Mouse (Mus musculus) cerebellum, adult (tissue): ENCODE measurements at regions not wholly inside any gene's neighbourhood (a gene's known extent, or its start where the extent isn't known, plus 50 kb on each side); places are given as distances from the start of the nearest gene placed in this dataset.

ENCODE experiments used
- ATAC-seq: cut with Nextera tagmentation; 2 replicates; pipeline ENCODE4 v1.9.2; 2017; ENCODE audit warnings: mild to moderate bottlenecking, moderate library complexity, mixed read lengths; ENCODE audit not compliant: insufficient number of reproducible peaks, low FRiP score, low TSS enrichment

DNA sequence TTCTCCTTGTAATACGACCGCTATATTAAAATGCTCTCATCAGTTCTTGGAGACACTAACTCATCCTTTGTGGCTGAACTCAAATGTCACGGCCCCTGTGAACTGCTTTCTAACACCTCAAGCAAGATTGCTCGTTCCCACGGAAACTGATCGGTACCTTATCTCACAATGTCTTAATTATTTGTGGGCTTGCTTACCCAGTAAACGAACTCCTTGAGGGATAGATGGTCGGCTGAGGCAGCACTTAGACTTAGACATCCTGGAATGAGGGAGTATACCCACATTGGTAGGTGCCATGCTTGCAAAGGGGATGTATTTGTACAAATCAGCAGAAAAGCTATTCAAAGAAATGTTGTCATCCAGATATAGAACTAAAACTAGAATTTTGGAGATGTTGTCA, 92.9 kb upstream of the Rap1b start:
- no peak for ATAC-seq

DNA sequence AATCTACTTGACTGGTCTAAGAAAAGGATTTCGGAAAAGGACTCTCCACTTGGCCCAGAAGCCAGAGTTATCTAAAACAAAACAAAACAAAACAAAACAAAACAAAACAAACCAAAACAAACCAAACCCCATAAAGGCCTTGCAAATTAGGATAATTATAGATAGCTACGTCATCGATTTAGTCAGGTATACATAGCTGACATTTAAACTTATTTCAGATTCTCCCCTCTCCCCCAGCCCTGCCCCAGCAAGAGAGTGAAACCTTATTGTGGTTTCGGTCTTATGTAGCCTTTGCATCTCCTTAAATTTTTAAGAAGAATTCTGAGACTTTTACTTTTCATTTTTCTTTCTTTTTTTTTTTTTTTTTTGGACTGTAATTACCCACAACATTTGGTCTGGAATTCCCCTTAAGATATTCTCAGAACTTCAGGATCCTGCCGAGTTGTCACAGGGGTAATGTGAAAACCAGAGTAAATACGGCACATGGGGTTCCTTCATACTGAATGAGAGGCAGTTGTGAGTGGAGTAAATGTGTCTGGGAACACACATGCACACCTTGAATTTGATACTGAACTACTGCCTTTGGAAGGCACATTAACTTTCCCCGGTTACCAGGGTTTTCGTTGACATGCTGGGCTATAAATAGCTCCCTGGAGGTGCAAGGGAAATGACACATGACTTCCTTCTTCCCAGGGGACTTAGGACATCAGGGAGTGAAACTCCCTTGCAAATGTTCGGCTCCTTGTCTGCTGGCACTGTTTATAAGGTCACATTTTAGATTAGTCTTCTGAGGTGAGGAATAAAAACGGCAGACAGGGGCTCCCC, 94.8 kb upstream of the Rap1b start:
- ATAC-seq = no peak

DNA sequence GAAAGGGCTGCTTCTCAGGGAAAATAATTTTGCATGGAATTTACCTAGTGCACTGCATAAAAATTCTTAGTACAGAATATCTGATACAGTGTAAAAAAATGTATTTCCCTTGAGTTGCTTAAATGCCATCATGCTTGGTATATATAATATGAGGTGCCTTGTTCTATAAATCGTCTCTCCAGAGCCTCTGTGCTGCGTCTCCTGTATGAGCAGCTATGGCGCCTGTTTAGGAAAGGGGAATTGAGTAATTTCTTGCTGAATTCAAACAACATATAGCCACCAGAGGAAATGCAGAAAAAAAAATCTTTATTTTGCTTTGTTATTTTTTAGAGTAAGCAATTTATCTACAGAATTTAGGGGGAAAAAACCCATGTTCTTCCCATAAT, 95.4 kb upstream of the Rap1b start:
- no peak for ATAC-seq

DNA sequence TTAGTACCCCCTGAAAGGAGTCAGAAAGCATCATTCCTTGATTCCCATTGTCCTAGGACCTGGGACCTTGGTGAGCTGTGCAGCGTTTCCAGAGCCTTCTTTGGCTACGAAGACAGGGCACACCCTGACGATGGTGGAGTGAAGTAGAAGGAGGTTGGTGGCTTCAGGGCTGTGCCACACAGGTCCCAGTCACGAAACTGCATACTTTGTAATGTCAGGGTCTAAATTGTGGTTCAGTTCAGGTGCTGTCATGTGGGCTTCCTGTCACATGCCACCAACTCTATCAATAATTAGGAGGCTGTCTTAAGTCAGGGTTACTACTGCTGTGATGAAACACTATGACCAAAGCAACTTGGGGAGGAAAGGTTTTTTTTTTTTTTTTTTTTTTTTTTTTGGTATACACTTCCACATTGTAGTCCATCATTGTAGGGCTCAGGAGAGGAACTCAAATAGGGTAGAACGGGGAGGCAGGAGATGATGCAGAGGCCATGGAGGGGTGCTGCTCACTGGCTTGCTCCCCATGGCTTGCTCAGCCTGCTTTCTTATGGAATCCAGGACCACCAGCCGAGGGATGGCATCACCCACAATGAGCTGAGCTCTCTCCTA, 98.0 kb upstream of the Rap1b start:
- no peak for ATAC-seq

DNA sequence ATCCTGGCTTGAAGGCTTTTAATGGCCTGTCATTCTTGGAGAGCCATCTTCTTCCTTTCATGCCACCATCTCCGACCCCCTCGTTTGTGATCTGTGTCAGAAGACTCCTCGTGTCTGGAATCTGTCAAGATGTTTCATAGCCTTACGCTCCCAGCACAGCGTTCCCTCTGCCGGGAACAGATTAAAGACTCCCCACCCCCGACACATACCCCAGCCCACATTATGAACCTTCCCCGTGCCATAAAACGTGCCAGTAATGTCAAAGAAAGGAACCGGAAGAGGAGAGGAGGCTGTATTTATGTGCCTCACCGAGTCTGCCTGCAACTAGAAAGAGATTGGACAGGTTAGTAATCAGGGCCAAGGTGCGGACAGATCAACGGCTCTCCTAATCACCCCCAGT, 101.4 kb upstream of the Rap1b start:
- no peak for ATAC-seq

DNA sequence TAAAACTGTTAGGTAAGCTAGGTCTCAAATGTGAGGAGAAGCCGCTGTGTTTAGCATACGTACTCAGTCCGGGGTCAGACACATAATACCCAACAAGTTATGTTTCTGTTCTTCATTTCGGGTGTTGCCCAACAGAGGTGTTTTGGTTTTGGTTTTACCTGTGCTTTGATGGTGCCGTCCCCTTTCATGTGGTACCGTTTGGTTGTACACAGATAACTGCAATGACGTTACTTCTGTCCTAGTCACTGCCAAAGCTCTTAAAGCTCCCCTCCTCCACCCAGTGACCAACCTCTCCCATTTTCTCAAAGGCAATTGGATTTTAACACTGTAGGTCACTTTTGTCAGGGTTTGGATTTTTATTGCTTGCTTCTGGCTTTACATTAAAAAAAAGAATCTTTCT, 102.1 kb upstream of the Rap1b start:
- no peak for ATAC-seq

DNA sequence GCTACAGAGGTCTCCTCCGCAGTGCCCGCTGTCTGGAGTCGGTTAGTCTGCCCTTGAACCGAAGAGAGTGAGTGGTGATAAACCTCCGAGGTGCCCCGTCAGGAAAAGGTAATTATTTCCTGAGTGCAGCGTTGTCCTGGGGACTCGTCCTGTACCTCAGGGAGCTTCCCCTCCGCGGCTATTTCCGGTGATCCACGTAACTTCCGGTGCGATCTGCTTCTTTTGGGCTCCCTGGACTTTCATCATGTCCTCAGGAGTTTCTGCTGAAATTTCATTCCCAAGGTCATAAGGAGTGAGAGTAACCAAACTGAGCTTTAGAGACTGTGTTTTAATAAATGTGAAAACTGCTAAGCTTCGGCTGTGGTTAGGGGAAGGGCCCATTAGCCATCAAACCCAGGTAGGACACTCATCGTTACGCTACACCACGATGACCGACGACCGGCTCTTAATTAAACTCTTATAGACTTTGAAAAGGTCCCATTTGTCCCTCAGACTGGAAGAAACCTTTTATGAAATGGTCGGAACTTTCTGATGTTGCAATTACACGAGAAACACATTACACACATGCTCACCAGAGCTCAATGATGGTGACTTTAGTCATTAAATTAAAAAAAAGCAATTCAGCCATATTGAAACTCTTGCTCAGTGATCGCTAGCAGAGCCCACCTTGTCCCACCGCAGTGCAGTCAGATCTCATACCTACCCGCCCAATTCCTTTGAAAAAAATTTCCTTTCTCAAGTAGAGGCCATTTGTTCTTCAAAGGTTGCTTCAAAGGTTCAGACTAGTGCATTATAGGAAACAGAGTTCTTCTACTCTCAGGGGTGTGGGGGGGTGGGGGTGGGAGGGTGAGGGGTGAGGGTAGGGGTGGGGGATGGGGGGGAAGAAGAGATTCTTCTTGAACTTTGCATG, 106.5 kb upstream of the Rap1b start:
- ATAC-seq = no peak

DNA sequence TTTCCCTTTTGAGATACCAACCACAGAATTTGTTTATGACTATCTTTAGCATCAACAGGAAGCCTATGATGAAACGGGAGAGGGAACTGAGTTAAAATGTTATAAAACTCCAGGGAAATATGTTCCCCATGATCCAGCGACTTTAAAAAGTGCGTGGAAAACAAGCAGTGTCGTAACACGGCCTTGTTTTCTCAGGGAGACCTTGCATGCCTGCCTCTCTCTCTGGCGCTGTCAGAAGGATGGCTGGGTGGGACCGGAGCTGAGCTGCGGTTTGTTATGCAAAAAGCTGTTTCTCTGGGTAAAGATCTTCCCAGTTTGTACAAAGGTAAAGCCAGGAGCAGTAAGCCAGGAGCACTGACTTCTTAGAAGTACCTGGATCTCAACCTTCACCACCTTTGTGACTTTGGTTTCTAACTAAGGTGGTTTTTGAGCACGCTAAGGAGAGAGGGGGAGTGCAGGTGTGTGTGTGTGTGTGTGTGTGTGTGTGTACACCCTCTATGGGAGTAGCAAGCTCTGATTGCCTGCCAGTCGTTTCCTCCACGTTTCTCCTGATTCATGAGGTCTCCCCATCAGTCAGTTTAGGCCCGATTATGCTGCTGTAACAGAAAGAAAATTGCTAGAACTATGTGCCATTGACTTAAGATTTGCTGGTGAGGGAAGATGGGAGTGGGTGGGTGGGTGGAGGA, 107.3 kb upstream of the Rap1b start:
- ATAC-seq = no peak

DNA sequence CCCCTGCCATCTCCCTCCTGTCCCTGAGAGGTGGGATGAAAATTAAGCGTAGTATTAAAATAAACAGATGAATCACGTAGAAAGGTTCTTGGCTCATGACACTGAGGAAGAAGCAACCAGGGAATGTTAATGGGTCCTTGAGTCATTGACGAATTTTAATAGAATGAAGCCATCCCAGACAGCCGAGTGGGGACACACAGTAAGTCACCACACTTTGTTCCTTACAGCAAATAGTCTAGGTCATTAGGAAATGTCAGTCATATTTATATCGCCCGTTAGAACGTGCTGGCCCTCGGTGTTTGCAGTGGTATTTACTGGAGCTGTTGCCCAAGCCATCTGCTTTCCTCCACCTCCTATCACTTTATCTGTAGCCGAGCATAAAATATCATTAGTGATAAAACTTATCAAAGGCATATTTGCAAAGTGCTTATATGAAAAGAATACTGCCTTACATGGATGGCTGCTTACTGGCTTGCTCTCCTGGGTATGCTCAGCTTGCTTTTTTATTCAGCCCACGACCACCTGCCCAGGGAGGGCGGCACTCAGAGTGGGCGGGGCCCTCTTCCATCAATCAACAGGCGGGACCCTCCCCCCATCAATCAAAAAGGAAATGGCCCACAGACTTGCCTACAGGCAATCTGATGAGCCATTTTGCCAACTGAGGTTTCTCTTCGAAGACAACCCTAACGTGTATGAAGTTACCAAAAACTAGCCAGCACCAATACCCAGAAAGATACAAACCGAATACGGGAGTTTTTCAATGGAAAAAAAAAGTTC, 110.5 kb upstream of the Rap1b start:
- no peak for ATAC-seq

DNA sequence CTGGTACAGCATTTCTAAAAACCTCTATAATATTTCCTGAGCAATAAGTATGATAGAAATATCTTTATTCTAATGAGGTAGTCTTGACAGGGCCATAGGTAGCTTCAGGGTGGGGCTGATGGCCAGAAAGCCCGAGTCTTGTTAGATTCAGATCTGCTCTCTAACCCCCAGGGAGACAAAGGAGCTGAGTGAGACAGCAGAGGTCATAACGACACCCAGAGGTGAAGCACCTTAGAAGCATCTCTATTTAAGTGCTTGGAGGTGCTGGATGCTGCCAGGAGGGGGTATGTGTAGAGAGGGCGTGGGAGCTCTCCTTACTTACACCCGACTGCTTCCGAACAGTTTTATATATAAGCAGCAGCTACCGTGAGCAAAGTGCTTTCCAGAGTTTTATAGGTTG, 128.9 kb upstream of the Rap1b start:
- no peak for ATAC-seq

DNA sequence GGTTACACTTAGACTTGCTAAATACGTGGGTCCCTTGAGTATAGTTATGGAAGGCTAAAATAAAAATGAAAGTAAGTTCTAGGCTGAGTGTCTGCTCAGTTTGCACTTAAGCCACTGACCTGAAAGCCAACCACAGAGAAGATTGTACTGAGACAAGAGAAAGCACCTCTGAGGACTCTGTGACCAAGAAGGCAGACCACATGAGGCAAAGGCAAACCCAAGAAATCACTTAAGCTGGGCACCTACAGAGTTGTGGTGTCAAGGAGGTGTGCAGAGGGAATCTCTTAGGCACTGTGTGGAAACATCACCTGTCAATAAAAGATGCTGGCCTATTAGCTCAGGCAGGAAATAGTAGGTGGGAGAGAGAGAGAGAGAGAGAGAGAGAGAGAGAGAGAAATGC, 129.6 kb upstream of the Rap1b start:
- no peak for ATAC-seq

DNA sequence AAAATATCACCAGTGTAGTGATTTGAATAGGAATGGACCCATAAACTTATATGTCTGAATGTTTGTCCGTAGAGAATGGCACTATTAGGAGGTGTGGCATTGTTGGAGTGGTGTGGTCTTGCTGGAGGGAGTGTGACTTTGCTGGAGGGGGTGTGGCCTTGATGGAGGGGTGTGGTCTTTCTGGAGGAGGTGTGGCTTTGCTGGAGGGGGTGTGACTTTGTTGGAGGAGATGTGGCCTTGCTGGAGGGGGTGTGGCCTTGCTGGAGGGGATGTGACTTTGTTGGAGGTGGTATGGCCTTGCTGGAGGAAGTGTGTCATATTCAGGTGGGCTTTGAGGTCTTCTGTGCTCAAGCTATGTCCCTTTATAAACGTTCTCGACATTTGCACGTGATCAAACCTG, 133.3 kb upstream of the Rap1b start:
- no peak for ATAC-seq

DNA sequence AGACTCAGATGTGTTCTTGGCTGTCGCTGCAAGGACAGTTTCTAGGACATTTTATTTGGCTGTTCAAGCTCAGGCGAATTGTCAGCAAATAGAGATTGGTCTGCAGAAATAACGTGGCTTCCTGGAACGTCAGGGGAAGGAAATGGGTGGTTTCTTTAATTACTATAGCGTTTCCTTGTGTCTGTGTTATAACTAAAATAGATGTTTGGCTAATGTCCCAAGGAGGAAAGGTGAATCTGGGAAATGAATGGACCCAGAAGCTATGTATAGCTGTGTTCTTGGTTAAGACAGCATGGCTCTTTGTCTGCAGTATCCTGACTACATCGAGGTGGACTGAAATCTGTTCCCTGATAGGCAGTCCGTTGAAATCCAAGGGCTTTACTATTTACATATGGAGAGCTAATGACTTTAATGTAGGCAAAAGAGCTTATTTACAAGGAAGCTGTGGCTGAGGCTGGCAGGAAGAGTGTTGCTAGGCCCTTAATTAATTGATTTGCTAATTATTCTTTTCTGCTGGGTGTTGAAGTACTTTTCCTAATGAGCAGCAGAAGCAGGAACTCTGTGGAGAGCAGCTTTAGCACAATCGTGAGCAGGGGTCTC, 136.9 kb upstream of the Rap1b start:
- ATAC-seq = no peak

DNA sequence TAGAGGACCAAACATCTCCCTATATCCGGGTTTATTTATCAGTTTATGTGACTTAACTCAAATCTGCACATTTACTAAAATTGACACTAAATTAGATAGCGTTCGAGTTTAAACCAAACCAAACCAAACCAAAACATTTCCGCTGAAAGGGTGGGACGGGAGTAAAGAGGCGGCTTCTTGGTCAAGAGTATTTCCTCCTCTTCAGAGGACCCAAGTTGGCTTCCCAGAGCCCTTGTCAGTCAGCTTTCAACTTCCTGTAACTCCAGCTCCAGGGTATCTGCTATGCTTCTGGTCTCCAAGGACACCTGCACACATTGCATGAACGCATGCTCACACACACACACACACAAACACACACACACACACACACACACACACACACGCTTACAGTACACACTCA, 137.4 kb upstream of the Rap1b start:
- no peak for ATAC-seq

DNA sequence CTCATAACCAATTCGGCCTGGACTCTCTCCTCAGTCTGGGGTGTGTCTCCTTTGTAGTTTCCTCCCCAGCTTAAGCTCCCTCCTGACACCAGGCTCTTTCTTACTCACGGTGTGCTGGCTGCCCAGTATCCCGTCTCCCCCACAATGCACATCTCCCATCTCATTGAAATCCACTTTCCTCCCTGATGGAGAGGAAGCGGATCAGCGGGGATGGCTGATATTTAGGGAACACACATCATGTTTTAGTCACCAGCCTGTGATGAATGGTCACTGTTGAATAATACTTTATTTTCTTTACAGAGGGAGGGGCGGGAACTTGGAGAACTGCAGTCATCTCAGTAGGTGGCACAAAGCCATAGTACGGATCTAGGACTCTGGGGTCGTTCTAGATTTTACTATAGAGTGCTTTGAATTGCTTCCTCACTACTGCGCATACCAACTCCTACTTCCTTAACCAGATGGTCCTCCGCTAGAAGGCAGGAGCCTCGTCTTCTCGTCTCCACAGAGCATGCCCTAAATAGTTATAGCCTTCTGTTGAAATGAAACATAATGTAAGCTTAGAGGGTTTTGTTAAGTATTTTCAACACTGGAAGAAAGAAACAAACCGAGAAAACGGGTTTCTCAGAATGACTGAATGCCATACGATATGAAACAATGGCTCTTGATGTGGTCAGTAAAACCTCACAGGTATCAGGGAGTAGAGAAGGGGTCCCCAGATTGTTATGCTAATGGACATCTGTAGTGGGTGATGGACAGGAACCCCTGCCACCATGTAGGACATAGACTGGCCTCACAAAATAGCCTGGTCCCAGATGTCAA, 139.2 kb upstream of the Rap1b start:
- no peak for ATAC-seq

DNA sequence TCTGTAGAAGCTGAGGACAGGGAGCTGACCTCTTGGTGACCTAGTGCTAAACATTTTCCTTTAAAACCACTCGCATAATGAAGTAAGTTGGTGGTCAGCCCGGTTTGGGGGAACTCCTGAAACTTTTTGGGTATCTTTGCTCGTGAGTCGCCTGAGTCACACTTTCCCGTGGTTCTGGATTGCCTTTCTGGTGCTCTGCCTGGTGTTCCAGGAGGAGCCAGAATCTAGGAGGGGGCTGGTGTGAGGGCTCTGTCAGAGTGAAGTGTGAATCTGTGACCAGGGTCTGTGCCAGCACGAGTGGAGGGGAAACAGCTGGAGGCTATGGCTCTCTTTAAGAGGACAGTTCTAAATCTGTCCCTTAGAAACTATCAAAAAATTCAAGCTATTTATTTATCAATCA, 141.8 kb upstream of the Rap1b start:
- ATAC-seq = no peak

DNA sequence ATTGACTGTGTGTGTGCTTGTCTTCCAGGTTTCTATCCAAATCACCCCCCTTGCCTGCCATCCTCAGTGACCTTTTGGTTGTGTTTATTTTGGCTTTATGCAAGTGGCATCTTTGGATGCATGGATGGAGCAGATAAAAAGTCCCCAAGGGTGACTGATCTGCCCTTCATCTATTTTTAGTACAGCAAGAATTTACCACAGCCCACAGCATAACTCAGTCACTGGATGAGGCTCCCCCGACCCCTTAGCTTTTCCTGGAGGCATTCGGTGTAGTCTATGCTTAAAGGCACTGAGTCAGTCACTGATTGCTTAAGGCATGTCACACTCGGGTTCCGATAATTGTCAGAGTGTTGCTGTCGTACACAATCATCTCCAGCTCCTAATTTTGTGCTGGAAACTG, 142.2 kb upstream of the Rap1b start:
- ATAC-seq = no peak

DNA sequence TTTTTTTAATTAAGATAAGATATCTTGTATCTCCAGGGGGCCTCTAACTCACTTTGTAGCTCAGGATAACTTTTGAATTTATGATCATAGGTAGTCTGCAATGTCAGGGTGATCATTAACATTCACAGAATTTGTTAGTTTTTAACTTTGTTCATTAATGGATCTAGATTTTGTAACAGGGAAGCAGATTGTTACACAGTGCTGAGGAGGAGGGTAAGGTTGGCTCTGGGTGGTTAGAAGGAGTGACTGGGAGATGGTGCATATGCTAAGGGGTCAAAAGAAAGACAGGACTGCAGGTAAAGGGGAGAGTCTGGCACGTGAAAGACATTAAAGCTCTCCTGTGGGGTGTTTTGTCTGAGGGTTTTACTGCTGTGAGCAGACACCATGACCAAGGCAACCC, 145.3 kb upstream of the Rap1b start:
- ATAC-seq = no peak

DNA sequence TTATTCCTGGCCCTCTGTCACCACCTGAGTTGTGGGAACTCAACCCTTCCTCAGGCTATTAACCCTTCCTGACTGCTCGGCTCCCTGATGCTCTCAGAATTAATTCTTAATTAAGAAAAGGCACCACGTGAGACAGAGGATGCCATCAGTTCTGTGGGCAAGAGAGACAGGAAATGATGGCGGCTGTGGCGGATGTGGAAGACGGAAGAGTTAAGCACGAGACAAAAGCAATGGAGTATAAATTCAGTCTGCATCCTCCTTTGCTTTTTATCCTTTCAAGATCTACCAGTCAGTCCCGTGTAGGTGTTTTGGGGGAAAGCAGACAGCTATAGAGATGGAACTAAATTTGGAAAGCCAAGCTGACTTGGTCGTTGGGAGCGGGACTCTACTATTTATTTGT, 146.5 kb upstream of the Rap1b start:
- no peak for ATAC-seq
